Mouse (Mus musculus) liver, embryonic 12.5 days (tissue): ENCODE measurements around the gene Klf12. TPM values are rescaled to one million over a fixed set of nuclear protein-coding genes. Genes with fewer than 3 reads are reported as not detected.

Source experiments
- ATAC-seq: fragments of 200-750 bp; cut with Nextera tagmentation; 2 replicates; pipeline ENCODE4 v1.8.0; 2017; ENCODE audit warnings: moderate number of reproducible peaks, mild to moderate bottlenecking, moderate library complexity
- H3K27ac ChIP-seq: fragments of 300-500 bp; sonication (generic); 2 replicates; pipeline ENCODE4 v1.5.1; 2016; ENCODE audit warnings: mild to moderate bottlenecking
- H3K27me3 ChIP-seq: fragments of 300-500 bp; sonication (generic); replicated peaks from 2 replicates; pipeline ENCODE4 v1.6.1; 2016; ENCODE audit warnings: mild to moderate bottlenecking, moderate library complexity
- H3K36me3 ChIP-seq: fragments of 300-500 bp; sonication (generic); 2 replicates; pipeline ENCODE4 v1.6.1; 2016; ENCODE audit warnings: mild to moderate bottlenecking, moderate library complexity
- H3K4me1 ChIP-seq: fragments of 300-500 bp; sonication (generic); 2 replicates; pipeline ENCODE4 v1.6.1; 2016
- H3K4me2 ChIP-seq: fragments of 300-500 bp; sonication (generic); 2 replicates; pipeline ENCODE4 v1.6.1; 2016; ENCODE audit warnings: mild to moderate bottlenecking, moderate library complexity
- H3K4me3 ChIP-seq: fragments of 300-500 bp; sonication (generic); 2 replicates; pipeline ENCODE4 v1.5.1; 2016; ENCODE audit warnings: mild to moderate bottlenecking, moderate library complexity
- H3K9ac ChIP-seq: fragments of 300-500 bp; sonication (generic); 2 replicates; pipeline ENCODE4 v1.6.1; 2016; ENCODE audit warnings: mild to moderate bottlenecking, moderate library complexity
- H3K9me3 ChIP-seq: fragments of 300-500 bp; sonication (generic); replicated peaks from 2 replicates; pipeline ENCODE4 v1.6.1; 2016; ENCODE audit warnings: mild to moderate bottlenecking, moderate library complexity
- WGBS: fragments of 180-500 bp; shearing (Covaris S2); methylation state at CpG from one replicate; pipeline ENCODE4 v1.1.7; 2016; ENCODE audit not compliant: insufficient replicate concordance; 5-methylcytosine and 5-hydroxymethylcytosine counted together
- polyA plus RNA-seq: library from polyadenylated mRNA; unstranded; fragments of >200 nt; fragmentation: Nextera tagmentation; extraction: Ambion mirVana; gene quantifications from 2 replicates; pipeline ENCODE4 v1.2.1, GENCODE M21; 2016

The Klf12 gene
- polyA plus RNA-seq, 1 experiment from 2014 or later = 5.4 TPM

- Histone ChIP-seq H3K4me1 (no peaks in the 10 kb centered on the region), H3K36me3 (no peaks in the 10 kb centered on the region), H3K4me3 (no peak overlapping the region), H3K9ac (no peak overlapping the region), H3K4me2 (no peak overlapping the region), H3K27ac (peak overlapping the region; percentile 25; the same call in 1 of the 2 replicates), H3K9me3 (no peaks in the 10 kb centered on the region), H3K27me3 (no peaks in the 10 kb centered on the region)
- no peak for ATAC-seq
- 71% methylated on average over 6 of the region's 6 CpGs for WGBS
Observed at GRCm38 (mm10) chr14:100227717-100228116, 56.8 kb downstream of the Klf12 start.

GRCm38 (mm10) chr14:100224151-100224550, 60.3 kb downstream of the Klf12 start:
- 42% methylated on average over 4 of the region's 4 CpGs for WGBS
- Histone ChIP-seq H3K9me3 (no peaks in the 10 kb centered on the region), H3K4me1 (0 out of 2 replicates have a peak, but pooled peaks cover 3% of the 10 kb centered on the region), H3K4me2 (no peak overlapping the region), H3K9ac (no peak overlapping the region), H3K36me3 (no peaks in the 10 kb centered on the region), H3K27me3 (no peaks in the 10 kb centered on the region), H3K27ac (no peak overlapping the region), H3K4me3 (no peak overlapping the region)
- ATAC-seq = no peak

GRCm38 (mm10) chr14:100222260-100222659, 62.2 kb downstream of the Klf12 start:
- no peak overlapping the region for H3K9ac ChIP-seq
- 53% methylated on average over 4 of the region's 4 CpGs for WGBS
- H3K4me1 ChIP-seq = 0 out of 2 replicates have a peak, but pooled peaks cover 3% of the 10 kb centered on the region
- ATAC-seq = no peak
- no peak overlapping the region for H3K27ac ChIP-seq
- H3K27me3 ChIP-seq = no peaks in the 10 kb centered on the region
- H3K9me3 ChIP-seq = no peaks in the 10 kb centered on the region
- H3K4me3 ChIP-seq = no peak overlapping the region
- no peaks in the 10 kb centered on the region; the same call in 1 of the 2 replicates for H3K36me3 ChIP-seq
- no peak overlapping the region for H3K4me2 ChIP-seq

GRCm38 (mm10) chr14:100215213-100215785, 69.2 kb downstream of the Klf12 start:
- Histone ChIP-seq H3K27me3 (no peaks in the 10 kb centered on the region), H3K4me3 (no peak overlapping the region), H3K9me3 (no peaks in the 10 kb centered on the region), H3K4me1 (no peaks in the 10 kb centered on the region), H3K4me2 (no peak overlapping the region), H3K27ac (no peak overlapping the region), H3K9ac (no peak overlapping the region), H3K36me3 (no peaks in the 10 kb centered on the region; the same call in 1 of the 2 replicates)
- WGBS = 44% methylated on average over 4 of the region's 4 CpGs
- ATAC-seq = no peak

GRCm38 (mm10) chr14:100213066-100213465, 71.4 kb downstream of the Klf12 start:
- no peak overlapping the region for H3K9ac ChIP-seq
- no peak overlapping the region for H3K4me2 ChIP-seq
- 54% methylated on average over 7 of the region's 7 CpGs for WGBS
- no peaks in the 10 kb centered on the region for H3K9me3 ChIP-seq
- no peak overlapping the region for H3K27ac ChIP-seq
- H3K27me3 ChIP-seq = no peaks in the 10 kb centered on the region
- H3K36me3 ChIP-seq = no peaks in the 10 kb centered on the region; the same call in 1 of the 2 replicates
- no peak for ATAC-seq
- H3K4me3 ChIP-seq = no peak overlapping the region
- H3K4me1 ChIP-seq = no peaks in the 10 kb centered on the region

GRCm38 (mm10) chr14:100211826-100212117, 72.7 kb downstream of the Klf12 start:
- H3K27ac ChIP-seq = no peak overlapping the region
- H3K27me3 ChIP-seq = no peaks in the 10 kb centered on the region
- no peaks in the 10 kb centered on the region for H3K9me3 ChIP-seq
- 69% methylated on average over 4 of the region's 4 CpGs for WGBS
- no peak overlapping the region for H3K9ac ChIP-seq
- no peaks in the 10 kb centered on the region for H3K36me3 ChIP-seq
- no peak overlapping the region for H3K4me3 ChIP-seq
- no peaks in the 10 kb centered on the region for H3K4me1 ChIP-seq
- ATAC-seq = no peak
- no peak overlapping the region for H3K4me2 ChIP-seq

GRCm38 (mm10) chr14:100211036-100211825, 73.2 kb downstream of the Klf12 start:
- no peaks in the 10 kb centered on the region for H3K27me3 ChIP-seq
- ATAC-seq = no peak
- H3K4me1 ChIP-seq = no peaks in the 10 kb centered on the region
- no peak overlapping the region for H3K27ac ChIP-seq
- H3K9ac ChIP-seq = no peak overlapping the region
- no peaks in the 10 kb centered on the region for H3K36me3 ChIP-seq
- WGBS = 43% methylated on average over 11 of the region's 11 CpGs
- no peaks in the 10 kb centered on the region for H3K9me3 ChIP-seq
- no peak overlapping the region for H3K4me2 ChIP-seq
- H3K4me3 ChIP-seq = no peak overlapping the region

GRCm38 (mm10) chr14:100209814-100210419, 74.6 kb downstream of the Klf12 start:
- H3K36me3 ChIP-seq = no peaks in the 10 kb centered on the region
- WGBS = 34% methylated on average over 12 of the region's 12 CpGs
- no peaks in the 10 kb centered on the region for H3K4me1 ChIP-seq
- H3K9ac ChIP-seq = no peak overlapping the region
- no peaks in the 10 kb centered on the region for H3K9me3 ChIP-seq
- H3K27ac ChIP-seq = no peak overlapping the region
- ATAC-seq = no peak
- H3K27me3 ChIP-seq = no peaks in the 10 kb centered on the region
- H3K4me3 ChIP-seq = no peak overlapping the region
- H3K4me2 ChIP-seq = no peak overlapping the region

GRCm38 (mm10) chr14:100207081-100207480, 77.4 kb downstream of the Klf12 start:
- WGBS = 68% methylated on average over 3 of the region's 3 CpGs
- no peaks in the 10 kb centered on the region for H3K4me1 ChIP-seq

GRCm38 (mm10) chr14:100206207-100206606, 78.3 kb downstream of the Klf12 start:
- WGBS = 71% methylated on average over 3 of the region's 3 CpGs
- H3K4me3 ChIP-seq = no peak overlapping the region
- no peak overlapping the region for H3K27ac ChIP-seq
- no peaks in the 10 kb centered on the region for H3K27me3 ChIP-seq
- ATAC-seq = no peak
- H3K4me2 ChIP-seq = no peak overlapping the region
- H3K9ac ChIP-seq = no peak overlapping the region
- no peaks in the 10 kb centered on the region for H3K4me1 ChIP-seq
- H3K9me3 ChIP-seq = no peaks in the 10 kb centered on the region
- no peaks in the 10 kb centered on the region for H3K36me3 ChIP-seq

More at GRCm38 (mm10) chr14:100207081-100207480, 77.4 kb downstream of the Klf12 start:
- ATAC-seq = no peak
- no peaks in the 10 kb centered on the region for H3K27me3 ChIP-seq
- no peak overlapping the region for H3K4me3 ChIP-seq
- no peaks in the 10 kb centered on the region for H3K9me3 ChIP-seq
- no peak overlapping the region for H3K27ac ChIP-seq
- H3K9ac ChIP-seq = no peak overlapping the region
- no peaks in the 10 kb centered on the region for H3K36me3 ChIP-seq
- H3K4me2 ChIP-seq = no peak overlapping the region

- WGBS = 65% methylated on average over 6 of the region's 6 CpGs
- Histone ChIP-seq H3K27me3 (no peaks in the 10 kb centered on the region), H3K4me3 (no peak overlapping the region), H3K9me3 (no peaks in the 10 kb centered on the region), H3K36me3 (no peaks in the 10 kb centered on the region), H3K4me1 (no peaks in the 10 kb centered on the region), H3K4me2 (no peak overlapping the region), H3K9ac (no peak overlapping the region), H3K27ac (0 out of 2 replicates have a peak overlapping the region, but pooled peaks have one; percentile 30)
- ATAC-seq = no peak
Observed at GRCm38 (mm10) chr14:100200058-100200688, 84.3 kb downstream of the Klf12 start.

- Histone ChIP-seq H3K27ac (no peak overlapping the region), H3K4me1 (no peaks in the 10 kb centered on the region), H3K9ac (no peak overlapping the region), H3K4me2 (no peak overlapping the region), H3K27me3 (no peaks in the 10 kb centered on the region), H3K9me3 (no peaks in the 10 kb centered on the region), H3K4me3 (no peak overlapping the region), H3K36me3 (no peaks in the 10 kb centered on the region)
- WGBS = 85% methylated on average over 4 of the region's 4 CpGs
- no peak for ATAC-seq
Observed at GRCm38 (mm10) chr14:100198636-100199035, 85.8 kb downstream of the Klf12 start.
